Comparison of ENCODE assay signal across 18 mouse cellular contexts in the genomic region with DNA sequence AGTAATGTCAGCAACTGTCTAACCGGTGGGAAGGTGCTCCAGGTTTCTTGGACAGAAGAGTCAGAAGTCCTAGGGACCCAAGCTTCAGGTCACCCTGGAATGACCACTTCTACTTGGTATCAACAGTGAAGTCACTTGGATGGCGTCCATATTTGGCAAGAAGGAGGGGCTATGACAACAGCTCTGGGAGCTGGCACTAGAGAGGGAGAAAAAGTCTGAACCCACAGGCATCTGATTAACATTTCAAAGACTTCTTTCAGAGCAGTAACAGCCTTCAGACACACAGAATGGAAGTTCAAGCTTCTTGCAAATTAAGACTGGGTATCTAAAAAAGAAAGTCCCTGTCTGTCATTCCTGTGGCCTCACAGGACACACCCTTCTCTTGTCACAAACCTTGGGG.
DNase-seq lines count a peak whose midpoint lies in the region; TF ChIP-seq lines count a peak whose summit lies in the region.
"Had no signal": no experiment of that assay in that cellular context is flagged by ENCODE, and none has a peak within 500 bp of the region (broad histone marks: within the 10 kb centered on the region; RNA-seq: fewer than 3 reads in every experiment).

No protein-coding gene starts in this region.

- no peaks in the 10 kb centered on the region for H3K9me3 ChIP-seq in heart, embryonic 10.5 days
- H3K9me3 ChIP-seq: embryonic facial prominence, embryonic 12.5 days; G1E; hindbrain, embryonic 12.5 days; limb, embryonic 12.5 days; liver, embryonic 13.5 days; lung, embryonic 15.5 days had no signal

- no peak overlapping the region for H3K4me3 ChIP-seq in kidney, adult 2 months (ENCODE audit: insufficient read depth, low read depth, low read length)
- no peak overlapping the region for H3K4me3 ChIP-seq in heart, embryonic 10.5 days
- H3K4me3 ChIP-seq: embryonic facial prominence, embryonic 12.5 days; heart, adult 2 months; hindbrain, embryonic 12.5 days; layer of hippocampus, adult 2 months; left cerebral cortex, adult 2 months; limb, embryonic 12.5 days; liver, embryonic 13.5 days; lung, embryonic 15.5 days had no signal

- no peak for TF ChIP-seq CTCF in kidney, adult 2 months (conservative IDR thresholded peaks at IDR 0.05; ENCODE audit: insufficient read depth, insufficient read length, low read depth, low read length)

- no peaks in the 10 kb centered on the region for H3K36me3 ChIP-seq in kidney, adult 2 months (ENCODE audit: control insufficient read depth, insufficient read depth, low read length)
- no peaks in the 10 kb centered on the region for H3K36me3 ChIP-seq in heart, embryonic 10.5 days
- H3K36me3 ChIP-seq: embryonic facial prominence, embryonic 12.5 days; G1E; hindbrain, embryonic 12.5 days; limb, embryonic 12.5 days; liver, embryonic 13.5 days; lung, embryonic 15.5 days had no signal

- intact Hi-C loops in left cerebral cortex, postnatal 14 days (cut with DNase I) = loop anchor here (10.0 kb wide), 1 partner anchor 263 kb away; no protein-coding TSS in a partner anchor

- WGBS in kidney, adult 2 months = 33% methylated on average over 2 of the region's 2 CpGs
- WGBS in heart, embryonic 10.5 days = 73% methylated on average over 2 of the region's 2 CpGs

- no peaks in the 10 kb centered on the region for H3K27me3 ChIP-seq in kidney, adult 2 months (replicated peaks; ENCODE audit: control insufficient read depth, insufficient read depth, low read length)
- H3K27me3 ChIP-seq in heart, embryonic 10.5 days (ENCODE audit: insufficient read depth, poor library complexity, severe bottlenecking) = no peaks in the 10 kb centered on the region
- H3K27me3 ChIP-seq: embryonic facial prominence, embryonic 12.5 days; liver, embryonic 13.5 days; lung, embryonic 15.5 days had no signal

- TF ChIP-seq POLR2A in kidney, adult 2 months (IDR thresholded peaks at IDR 0.05; ENCODE audit: low read depth, low read length) = no peak

- peak; percentile 12 for DNase-seq in lung, postnatal 10 days
- DNase-seq in lung, postnatal 14 days = no peak
- peak; percentile 78 for DNase-seq in R1 (ENCODE audit: low read depth, low spot score)
- peak; percentile 43 for DNase-seq in kidney, adult 2 months
- DNase-seq in kidney, postnatal 14 days = peak; percentile 42
- DNase-seq in heart, embryonic 10.5 days (ENCODE audit: low spot score) = no peak
- no peak for DNase-seq in left cerebral cortex, postnatal 14 days (ENCODE audit: low spot score in 2 of 2)
- no peak for DNase-seq in urinary bladder, postnatal 10 days (ENCODE audit: low spot score)
- DNase-seq: liver, embryonic 13.5 days; thymus, adult 18-20 months had no signal

- H3K4me1 ChIP-seq in kidney, adult 2 months (ENCODE audit: control insufficient read depth, insufficient read depth, low read length) = peaks cover 11% of the 10 kb centered on the region; the same call in 1 of the 2 replicates
- peaks cover 18% of the 10 kb centered on the region for H3K4me1 ChIP-seq in heart, embryonic 10.5 days
- H3K4me1 ChIP-seq: hindbrain, embryonic 12.5 days; liver, embryonic 13.5 days; lung, embryonic 15.5 days had no signal

- peak overlapping the region; percentile 87 for H3K27ac ChIP-seq in kidney, adult 2 months (ENCODE audit: insufficient read depth, low read depth, low read length)
- no peak overlapping the region for H3K27ac ChIP-seq in heart, embryonic 10.5 days
- H3K27ac ChIP-seq: embryonic facial prominence, embryonic 12.5 days; heart, adult 2 months; hindbrain, embryonic 12.5 days; layer of hippocampus, adult 2 months; left cerebral cortex, adult 2 months; limb, embryonic 12.5 days; liver, embryonic 13.5 days; lung, embryonic 15.5 days had no signal

Comparison
In these comparisons a context has a peak if more than half of its experiments do, and no peak if none do; other contexts are left out.
1. DNase-seq: peak in lung, postnatal 10 days (single experiment), R1 (single experiment), kidney, adult 2 months (single experiment) and kidney, postnatal 14 days (single experiment); none in lung, postnatal 14 days (single experiment), heart, embryonic 10.5 days (single experiment), left cerebral cortex, postnatal 14 days (0 of 2) and urinary bladder, postnatal 10 days (single experiment).